Mouse (Mus musculus) layer of hippocampus, adult 2 months (tissue): Measurements from ENCODE around the gene Wt1. TPM values are rescaled to one million over a fixed set of nuclear protein-coding genes. Genes with fewer than 3 reads are reported as not detected.

Experiments
- DNase-seq, 2 experiments: peaks; one replicate each; pipeline ENCODE4 v3.0.0; 2022; ENCODE audit warnings: low spot score in 2 of 2
- H3K27ac ChIP-seq: fragments of 200-600 bp; 2 replicates; pipeline ENCODE4 v1.8.1; 2022
- H3K4me3 ChIP-seq: fragments of 200-600 bp; 2 replicates; pipeline ENCODE4 v1.8.1; 2022; ENCODE audit warnings: mild to moderate bottlenecking
- CTCF ChIP-seq: fragments of 200-600 bp; conservative IDR thresholded peaks from 2 replicates; pipeline ENCODE4 v1.8.1; 2022; ENCODE audit warnings: antibody characterized with exemption, mild to moderate bottlenecking, moderate library complexity
- total RNA-seq, 2 experiments: library from RNA; stranded (reverse); gene quantifications; 2 replicates each; pipeline ENCODE4 v1.2.3; 2021

Gene Wt1
- total RNA-seq, 2 experiments from 2014 or later, result not detected

DNA sequence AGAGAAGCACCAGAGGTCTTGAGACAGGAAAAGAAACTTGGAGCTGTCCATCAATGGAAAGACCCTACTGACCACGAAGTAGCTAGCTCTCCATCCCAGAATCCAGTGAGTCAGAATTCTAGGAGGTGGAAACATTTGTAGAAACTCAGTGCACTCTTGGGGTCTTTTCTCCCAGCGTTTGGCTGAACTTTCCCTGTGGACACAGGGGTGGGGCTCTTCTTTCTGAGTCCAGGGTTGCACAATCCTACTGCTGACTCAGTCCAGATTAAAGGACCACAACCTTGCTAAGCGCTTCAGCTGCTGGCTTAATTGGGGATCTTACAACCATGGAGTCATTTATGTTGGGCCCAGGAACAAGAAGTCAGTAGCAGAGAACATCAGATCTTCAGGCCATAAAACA, 41.8 kb downstream of the Wt1 start:
- Histone ChIP-seq H3K4me3 (no peak overlapping the region), H3K27ac (no peak overlapping the region)
- no peak for TF ChIP-seq CTCF
- DNase-seq, result no peak

DNA sequence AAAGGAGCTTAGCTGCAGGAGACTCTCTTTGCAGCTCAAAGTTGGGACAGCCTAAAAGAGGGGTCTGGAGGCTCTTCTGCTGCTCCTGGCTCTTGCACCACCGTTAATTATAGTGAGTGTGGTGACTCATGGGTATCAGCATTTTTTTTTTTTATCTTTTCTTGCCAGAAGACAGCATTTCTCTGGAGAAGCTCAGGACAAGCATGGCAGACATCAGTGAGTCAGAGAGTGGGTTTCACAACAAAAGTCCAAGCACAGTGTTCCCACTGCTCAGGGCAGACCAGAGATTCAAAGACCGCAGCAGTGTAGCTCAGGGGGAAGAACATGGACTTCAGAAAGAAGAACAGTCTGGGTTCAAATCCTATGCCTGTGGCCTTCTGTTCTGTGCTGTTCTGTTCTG, 47.9 kb downstream of the Wt1 start:
- no peak overlapping the region for H3K4me3 ChIP-seq
- no peak for DNase-seq
- no peak for TF ChIP-seq CTCF
- H3K27ac ChIP-seq, result no peak overlapping the region

DNA sequence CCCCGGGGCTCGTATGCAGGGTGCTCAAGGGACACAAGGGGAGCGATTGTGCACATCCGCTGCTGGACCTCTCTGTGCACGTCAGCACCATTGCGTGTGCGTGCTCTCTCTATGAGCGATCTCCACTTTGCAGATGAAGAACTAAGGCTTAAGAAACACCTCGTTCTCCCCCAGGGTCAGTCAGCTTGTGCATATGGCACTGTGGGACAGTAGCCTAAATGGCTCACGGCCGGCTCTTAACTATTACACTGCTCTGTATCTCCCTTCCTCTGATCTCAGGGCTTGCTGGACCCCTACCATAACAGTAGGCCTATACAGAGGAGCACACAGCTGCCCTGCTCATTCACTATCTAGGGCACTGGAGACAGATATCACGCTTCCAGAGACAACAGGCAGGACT, 52.5 kb downstream of the Wt1 start:
- no peak for TF ChIP-seq CTCF
- H3K27ac ChIP-seq, result no peak overlapping the region
- no peak for DNase-seq
- H3K4me3 ChIP-seq, result no peak overlapping the region

DNA sequence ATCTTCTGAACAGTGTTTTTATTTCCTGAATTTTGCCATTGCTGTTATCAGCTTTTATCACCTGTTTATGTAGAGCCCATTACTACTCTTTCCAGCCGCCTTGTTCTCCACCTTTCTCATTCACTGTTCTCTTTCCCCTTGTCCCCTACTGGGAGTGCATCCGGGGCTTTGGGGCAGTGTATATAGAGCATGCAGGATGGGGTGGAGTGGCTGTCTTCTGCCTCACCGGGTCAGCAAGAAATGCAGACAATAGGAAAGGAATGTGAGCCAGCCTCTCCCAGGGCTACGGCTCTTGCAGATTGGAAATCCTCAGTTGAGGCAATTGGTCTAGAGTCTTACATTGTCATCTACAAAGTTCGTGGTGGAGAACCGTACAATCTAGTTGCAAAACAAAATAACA, 56.2 kb downstream of the Wt1 start:
- Histone ChIP-seq H3K27ac (no peak overlapping the region), H3K4me3 (no peak overlapping the region)
- DNase-seq, result no peak
- no peak for TF ChIP-seq CTCF

DNA sequence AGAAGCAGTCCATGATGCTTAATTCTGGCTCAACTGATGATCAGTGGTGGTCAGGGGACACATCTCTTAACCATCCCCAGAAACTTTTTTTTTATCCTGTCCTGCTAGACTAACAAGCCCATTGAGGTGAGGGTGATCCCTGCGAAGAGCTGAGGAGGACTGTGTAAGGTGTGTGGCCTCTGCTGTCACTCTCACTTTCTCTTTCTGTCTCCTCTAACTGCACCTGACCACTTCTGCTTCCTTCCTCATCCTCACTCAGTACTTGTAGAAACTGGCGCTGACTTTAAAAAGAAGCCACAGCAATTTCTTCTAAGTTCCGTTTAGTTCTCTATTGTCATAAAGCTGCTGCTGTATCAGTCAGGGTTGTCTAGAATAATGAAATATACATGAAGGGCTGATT, 58.8 kb downstream of the Wt1 start:
- no peak for TF ChIP-seq CTCF
- no peak for DNase-seq
- no peak overlapping the region for H3K27ac ChIP-seq
- H3K4me3 ChIP-seq, result no peak overlapping the region

DNA sequence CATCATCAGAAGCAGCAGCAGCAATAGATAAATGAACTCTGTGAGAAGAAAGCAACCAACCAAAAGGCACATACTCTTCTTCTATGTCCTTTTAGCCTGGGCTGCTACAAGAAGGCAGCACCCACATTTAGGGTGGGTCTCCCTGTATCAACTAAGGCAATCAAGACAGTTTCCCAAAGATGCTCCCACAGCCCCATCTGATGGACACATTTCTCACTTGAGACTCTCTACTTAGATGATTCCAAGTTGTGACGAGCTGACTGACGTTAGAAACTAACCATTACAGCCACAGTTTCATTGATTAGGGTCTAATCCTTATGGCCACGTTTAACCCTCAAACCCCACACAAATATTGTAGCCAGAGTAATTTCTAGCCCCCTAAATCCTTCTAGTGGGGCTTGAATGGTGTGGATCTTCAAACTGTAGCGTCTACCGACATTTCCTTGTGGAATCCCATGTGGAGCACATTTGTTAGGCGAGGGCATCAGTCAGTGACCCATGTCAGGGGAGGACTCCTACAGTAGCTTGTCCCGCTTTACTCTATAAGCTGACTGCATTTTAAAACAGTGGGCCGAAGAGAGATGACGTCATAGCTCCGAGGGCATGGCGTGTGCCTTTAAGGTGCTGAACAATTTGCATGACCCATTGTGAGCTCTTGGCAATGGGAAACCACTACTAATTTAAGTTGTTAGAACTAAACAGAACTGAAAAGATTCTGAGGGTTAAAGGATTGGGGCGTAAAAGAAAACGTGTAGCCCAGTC, 59.6 kb downstream of the Wt1 start:
- Histone ChIP-seq H3K27ac (no peak overlapping the region), H3K4me3 (no peak overlapping the region)
- peak; percentile 24; the same call in 1 of the 2 replicates for TF ChIP-seq CTCF
- DNase-seq, result no peak

DNA sequence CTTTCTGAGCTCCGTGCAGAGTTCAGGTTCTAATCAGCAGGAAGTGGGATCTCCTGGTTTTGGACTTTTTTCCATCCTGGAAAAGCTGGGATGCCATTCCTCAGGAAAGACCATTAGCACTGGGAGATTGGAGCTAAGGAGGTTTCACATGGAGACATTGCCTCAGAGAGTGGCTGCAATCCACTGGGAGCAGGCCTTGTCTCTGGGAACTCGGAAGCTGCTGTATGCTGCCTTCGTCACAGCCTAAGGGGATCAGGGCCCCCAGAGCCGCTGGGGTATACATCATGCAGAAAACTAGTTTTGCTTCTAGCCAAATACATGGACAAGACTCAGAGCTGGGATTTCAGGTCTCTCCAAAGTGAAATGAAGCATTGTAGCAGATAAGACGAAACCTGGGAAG, 60.3 kb downstream of the Wt1 start:
- TF ChIP-seq CTCF, result no peak
- no peak overlapping the region for H3K4me3 ChIP-seq
- H3K27ac ChIP-seq, result no peak overlapping the region
- DNase-seq, result no peak

DNA sequence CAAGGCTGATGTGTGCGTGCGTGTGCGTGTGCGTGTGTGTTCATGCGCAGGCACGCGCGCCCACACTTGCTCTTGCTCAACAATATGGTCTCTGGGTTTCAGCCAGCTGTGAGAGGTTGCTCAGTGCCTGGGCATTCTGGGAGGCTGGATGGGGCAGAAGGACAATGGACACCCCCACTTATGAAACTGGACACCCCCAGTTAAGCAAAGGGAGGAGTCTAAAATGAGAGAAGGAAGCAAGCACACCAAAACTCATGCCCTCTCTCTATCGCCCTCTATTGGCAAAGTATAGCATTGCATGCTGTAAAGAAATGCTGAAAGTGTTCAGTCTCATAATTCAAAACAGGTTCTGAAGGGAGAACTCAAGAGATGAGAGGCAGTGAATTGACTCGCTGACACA, 61.9 kb downstream of the Wt1 start:
- no peak overlapping the region for H3K4me3 ChIP-seq
- no peak overlapping the region for H3K27ac ChIP-seq
- TF ChIP-seq CTCF, result peak; percentile 78
- no peak for DNase-seq

DNA sequence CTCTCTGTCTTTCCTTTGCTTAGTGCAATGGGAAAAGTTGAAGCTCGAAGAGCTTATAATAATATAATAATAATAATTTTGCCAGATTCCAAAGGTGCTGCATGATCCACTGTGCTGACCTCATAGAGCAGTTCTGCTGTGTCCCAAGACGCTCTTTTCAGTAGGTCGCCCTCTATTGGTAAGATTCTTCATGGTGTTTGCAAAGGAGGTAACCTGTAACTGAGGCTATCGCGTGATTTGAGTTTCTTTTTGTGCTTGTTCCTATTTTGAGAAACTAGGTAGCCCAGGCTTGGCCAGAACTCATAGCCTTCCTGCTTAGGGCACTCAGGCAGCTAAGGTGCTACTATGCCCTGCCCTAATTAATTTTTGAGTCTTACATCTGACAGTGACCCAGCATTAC, 63.0 kb downstream of the Wt1 start:
- TF ChIP-seq CTCF, result peak; percentile 74
- DNase-seq, result peak in 1 of 2 experiments; percentile 3
- Histone ChIP-seq H3K4me3 (no peak overlapping the region), H3K27ac (no peak overlapping the region)

DNA sequence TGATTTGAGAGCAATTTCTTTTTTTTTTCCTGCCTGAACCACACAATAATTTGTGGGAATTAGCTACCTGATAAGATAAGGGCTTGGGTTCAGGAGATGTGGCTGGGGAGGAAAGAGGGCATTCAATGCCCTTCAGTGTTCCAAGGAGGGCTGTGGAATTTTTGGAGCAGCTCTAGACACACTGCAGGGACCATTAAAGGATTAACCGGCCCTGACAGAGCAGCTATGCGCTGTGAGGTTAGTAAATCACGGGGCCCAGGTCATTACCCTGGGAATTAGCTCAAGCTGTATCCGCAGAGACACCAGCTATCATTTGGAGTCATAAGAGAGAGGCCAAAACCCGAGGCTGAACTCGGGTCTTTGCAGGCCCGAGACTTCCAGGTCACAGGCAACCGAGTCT, 73.8 kb downstream of the Wt1 start:
- H3K27ac ChIP-seq, result no peak overlapping the region
- DNase-seq, result no peak
- H3K4me3 ChIP-seq, result no peak overlapping the region
- no peak for TF ChIP-seq CTCF

DNA sequence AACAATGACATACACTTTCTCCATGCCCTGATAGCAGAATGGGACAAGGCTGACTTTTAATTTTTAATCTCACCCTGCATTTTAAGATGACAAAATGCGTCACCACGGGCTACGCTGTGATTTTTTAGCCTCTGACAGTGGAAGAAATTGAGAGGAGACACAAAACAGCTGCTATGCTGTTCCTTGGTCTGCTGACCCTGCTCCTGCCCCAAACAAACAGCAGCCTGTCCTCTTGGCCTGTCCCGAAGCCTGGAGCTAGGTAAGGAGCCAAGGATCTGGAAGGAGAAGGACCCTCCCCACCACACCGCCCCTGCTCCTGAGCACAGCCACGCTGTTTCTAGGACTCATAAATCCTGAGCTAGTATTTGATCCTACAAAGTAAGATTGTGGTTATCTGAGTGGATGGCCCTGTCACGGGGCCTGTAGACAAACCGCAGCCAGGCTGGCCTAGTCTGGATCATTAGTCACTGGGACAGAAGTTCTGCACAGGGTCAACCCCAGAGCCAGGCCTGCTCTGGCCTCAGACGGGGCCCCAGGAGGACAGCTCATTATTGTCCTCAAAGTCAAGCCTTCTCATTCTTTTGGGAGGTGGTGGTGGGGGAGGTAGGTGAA, 80.3 kb downstream of the Wt1 start:
- no peak overlapping the region for H3K27ac ChIP-seq
- no peak for TF ChIP-seq CTCF

DNA sequence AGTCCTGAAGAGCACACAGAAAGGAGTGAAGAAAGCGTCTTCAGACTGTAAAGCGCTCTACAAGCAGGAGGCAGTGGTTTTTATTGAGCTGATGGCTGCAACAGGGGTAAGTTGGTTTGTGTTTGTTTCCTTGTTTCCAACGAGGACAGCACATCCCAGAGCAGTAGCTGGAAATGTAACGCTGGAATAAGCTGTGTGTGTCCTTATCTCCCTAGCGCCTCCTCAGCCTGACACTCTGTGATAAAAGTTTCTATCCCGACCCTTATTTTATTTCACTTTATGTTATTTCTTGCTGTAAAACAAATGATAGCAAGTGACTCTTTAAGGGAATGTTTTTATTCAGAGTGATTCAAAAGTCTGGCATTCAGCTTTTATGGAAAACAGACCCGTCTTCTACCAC, 86.5 kb downstream of the Wt1 start:
- TF ChIP-seq CTCF, result no peak
- H3K27ac ChIP-seq, result no peak overlapping the region
- no peak for DNase-seq
- no peak overlapping the region for H3K4me3 ChIP-seq

More for the DNA sequence above, 80.3 kb downstream of the Wt1 start:
- DNase-seq, result no peak
- no peak overlapping the region for H3K4me3 ChIP-seq

DNA sequence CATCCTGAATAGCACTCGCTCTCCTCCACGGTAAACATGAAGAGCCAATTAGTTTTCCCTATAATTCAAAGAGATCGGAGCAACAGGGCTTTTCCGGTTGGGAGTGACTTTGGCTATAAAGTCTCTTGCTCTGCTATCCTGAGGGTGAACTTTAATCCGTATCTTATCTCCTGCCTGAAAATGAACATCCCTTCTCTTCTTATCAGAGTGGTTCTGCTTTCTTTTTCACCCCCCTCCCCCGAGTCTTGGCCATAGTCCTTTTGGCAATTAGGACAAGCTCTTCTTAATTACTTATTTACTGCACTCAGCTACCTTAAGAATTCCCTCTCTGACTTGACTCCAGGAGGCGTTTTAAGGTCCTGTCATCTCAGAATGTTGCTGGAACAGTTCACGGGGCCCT, 89.6 kb downstream of the Wt1 start:
- no peak for DNase-seq
- no peak overlapping the region for H3K4me3 ChIP-seq
- no peak overlapping the region for H3K27ac ChIP-seq
- TF ChIP-seq CTCF, result no peak

DNA sequence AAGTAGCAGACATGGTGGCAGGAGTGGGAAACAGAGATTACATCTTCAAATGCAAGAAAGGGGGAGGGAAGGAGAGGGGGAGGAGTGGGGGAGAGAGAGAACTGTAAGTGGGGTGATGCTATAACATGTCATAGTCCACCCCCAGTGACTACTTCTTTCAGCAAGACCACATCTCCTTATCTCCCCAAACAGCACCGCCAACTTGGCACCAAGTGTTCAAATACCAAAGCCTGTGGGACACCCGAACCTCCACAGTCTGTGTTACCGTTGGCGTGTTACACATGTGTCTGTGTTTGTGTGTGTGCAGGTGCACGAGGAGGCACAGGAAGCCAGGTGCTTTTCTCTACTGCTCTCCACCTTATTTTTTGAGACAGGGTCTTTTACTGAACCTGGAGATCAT, 92.9 kb downstream of the Wt1 start:
- no peak for TF ChIP-seq CTCF

More for the DNA sequence above, 92.9 kb downstream of the Wt1 start:
- Histone ChIP-seq H3K4me3 (no peak overlapping the region), H3K27ac (no peak overlapping the region)
- no peak for DNase-seq
